ENCODE assay signal across 10 mouse cellular contexts in genomic region chr3:88010634-88011265, GRCm38 (mm10). TPM values are rescaled to one million over a fixed set of nuclear protein-coding genes. Genes with fewer than 3 reads are reported as not detected.
DNase-seq lines count a peak whose midpoint lies in the region; ATAC-seq and TF ChIP-seq lines count a peak whose summit lies in the region.
"Had no signal": no experiment of that assay in that cellular context is flagged by ENCODE, and none has a peak within 500 bp of the region (broad histone marks: within the 10 kb centered on the region; RNA-seq: fewer than 3 reads in every experiment).

No protein-coding gene starts in this region.

- no peak for ATAC-seq in forebrain, postnatal 0 days

- H3K9ac ChIP-seq in forebrain, postnatal 0 days = no peak overlapping the region

- no peak overlapping the region for H3K27ac ChIP-seq in forebrain, postnatal 0 days (ENCODE audit: low read depth, low read length)
- H3K27ac ChIP-seq in forebrain, embryonic 10.5 days = no peak overlapping the region
- H3K27ac ChIP-seq in spleen, adult 2 months (ENCODE audit: insufficient read depth, low read length) = no peak overlapping the region
- H3K27ac ChIP-seq in cortical plate, adult 2 months (ENCODE audit: insufficient read depth, low read length) = no peak overlapping the region

- no peaks in the 10 kb centered on the region for H3K27me3 ChIP-seq in forebrain, postnatal 0 days (ENCODE audit: insufficient read depth, low read length)
- H3K27me3 ChIP-seq in forebrain, embryonic 10.5 days (ENCODE audit: poor library complexity, severe bottlenecking) = peaks cover 5% of the 10 kb centered on the region; the same call in 1 of the 2 replicates
- H3K27me3 ChIP-seq in spleen, adult 2 months (ENCODE audit: control insufficient read depth, insufficient read depth, low read length) = no peaks in the 10 kb centered on the region

- no peaks in the 10 kb centered on the region for H3K9me3 ChIP-seq in forebrain, postnatal 0 days (ENCODE audit: low read length)
- H3K9me3 ChIP-seq in forebrain, embryonic 10.5 days = peaks cover 7% of the 10 kb centered on the region; the same call in 1 of the 2 replicates

- no peaks in the 10 kb centered on the region for H3K36me3 ChIP-seq in forebrain, postnatal 0 days (ENCODE audit: insufficient read depth)
- H3K36me3 ChIP-seq in forebrain, embryonic 10.5 days (replicated peaks) = no peaks in the 10 kb centered on the region
- H3K36me3 ChIP-seq in spleen, adult 2 months (ENCODE audit: control insufficient read depth, insufficient read depth, low read length) = no peaks in the 10 kb centered on the region

- DNase-seq in forebrain, postnatal 0 days = no peak
- DNase-seq in forebrain, embryonic 10.5 days (ENCODE audit: extremely low spot score, low spot score) = no peak
- DNase-seq in spleen, adult 2 months (ENCODE audit: low read depth in 1 of 2, low spot score in 2 of 2) = peak in 1 of 2 experiments; percentile 34
- DNase-seq in spleen, postnatal 36 days (ENCODE audit: low spot score in 2 of 2) = no peak
- peak; percentile 34 for DNase-seq in thymus, postnatal 25 days
- no peak for DNase-seq in left cerebral cortex, postnatal 36 days (ENCODE audit: low spot score in 2 of 2)
- DNase-seq in right cerebral cortex, adult 18-20 months = no peak

- H3K4me1 ChIP-seq in forebrain, postnatal 0 days (ENCODE audit: insufficient read depth) = no peaks in the 10 kb centered on the region
- H3K4me1 ChIP-seq in forebrain, embryonic 10.5 days = no peaks in the 10 kb centered on the region
- H3K4me1 ChIP-seq in spleen, adult 2 months (ENCODE audit: control insufficient read depth, insufficient read depth, insufficient read length) = no peaks in the 10 kb centered on the region
- H3K4me1 ChIP-seq in cortical plate, adult 2 months (ENCODE audit: control insufficient read depth, insufficient read depth, low read length) = no peaks in the 10 kb centered on the region

- peak; percentile 50 for TF ChIP-seq CTCF in forebrain, postnatal 0 days (IDR thresholded peaks at IDR 0.05; ENCODE audit: low read depth)
- peak; percentile 26; the same call in 1 of the 2 replicates for TF ChIP-seq CTCF in spleen, adult 2 months (IDR thresholded peaks at IDR 0.05; ENCODE audit: extremely low read depth, insufficient read depth, insufficient read length, insufficient replicate concordance)
- peak; percentile 48 for TF ChIP-seq CTCF in cortical plate, adult 2 months (IDR thresholded peaks at IDR 0.05; ENCODE audit: extremely low read depth, insufficient read depth, low read length)

- 10% methylated on average over 6 of the region's 6 CpGs for WGBS in forebrain, postnatal 0 days
- WGBS in forebrain, embryonic 10.5 days = 11% methylated on average over 6 of the region's 6 CpGs
- 10% methylated on average over 6 of the region's 6 CpGs for WGBS in spleen, adult 2 months

- TF ChIP-seq POLR2A in spleen, adult 2 months (IDR thresholded peaks at IDR 0.05; ENCODE audit: low read depth, low read length) = no peak
- TF ChIP-seq POLR2A in cortical plate, adult 2 months (IDR thresholded peaks at IDR 0.05; ENCODE audit: extremely low read depth, insufficient read depth, low read length) = no peak

- H3K4me3 ChIP-seq in forebrain, postnatal 0 days (ENCODE audit: low read depth, low read length) = no peak overlapping the region
- no peak overlapping the region for H3K4me3 ChIP-seq in forebrain, embryonic 10.5 days
- no peak overlapping the region for H3K4me3 ChIP-seq in spleen, adult 2 months (ENCODE audit: extremely low read depth, insufficient read depth, insufficient read length)
- no peak overlapping the region for H3K4me3 ChIP-seq in cortical plate, adult 2 months (ENCODE audit: insufficient read depth, low read length)

- intact Hi-C loops in left cerebral cortex, postnatal 36 days (cut with DNase I) = loop anchor here (2.0 kb wide), 1 partner anchor 60 kb away; no protein-coding TSS in a partner anchor

- no peak overlapping the region for H3K4me2 ChIP-seq in forebrain, postnatal 0 days (ENCODE audit: low read depth)

RNA-seq across cellular contexts. Expression of gene Bcan, which starts 10.7 kb away (rescaled TPM):
- total RNA-seq in forebrain, postnatal 0 days (2014; rRNA removed) = 140 and 146 TPM in 2 replicates
- polyA plus RNA-seq in forebrain, postnatal 0 days (2015; fragmentation: Nextera tagmentation; extraction: Ambion mirVana) = 99.1 and 133 TPM in 2 replicates
- 0.17 TPM in 2 replicates for polyA plus RNA-seq in forebrain, embryonic 10.5 days (2016; fragmentation: Nextera tagmentation; extraction: Ambion mirVana)
- polyA plus RNA-seq in spleen, adult 2 months (2012; rRNA removed) = 0.11 TPM in 1 of 2 replicates, not detected in the other
- 378 and 380 TPM in 2 replicates for polyA plus RNA-seq in cortical plate, adult 2 months (2012; rRNA removed)
- total RNA-seq in left cerebral cortex, postnatal 36 days (2021) = 100 to 1,000 TPM; 251 to 278 TPM

RNA-seq across cellular contexts. Expression of gene Hapln2, which starts 16.6 kb away (rescaled TPM):
- total RNA-seq in forebrain, postnatal 0 days (2014; rRNA removed) = 0.38 and 0.92 TPM in 2 replicates
- 0.31 and 0.69 TPM in 2 replicates for polyA plus RNA-seq in forebrain, postnatal 0 days (2015; fragmentation: Nextera tagmentation; extraction: Ambion mirVana)
- polyA plus RNA-seq in forebrain, embryonic 10.5 days (2016; fragmentation: Nextera tagmentation; extraction: Ambion mirVana) = not detected in 2 replicates
- not detected in 2 replicates for polyA plus RNA-seq in spleen, adult 2 months (2012; rRNA removed)
- polyA plus RNA-seq in cortical plate, adult 2 months (2012; rRNA removed) = 38.5 and 52.4 TPM in 2 replicates
- 10 to 100 TPM; 14.5 to 15.4 TPM for total RNA-seq in left cerebral cortex, postnatal 36 days (2021)
- polyA plus RNA-seq: gonadal fat pad, adult 2 months; liver, embryonic 16.5 days had no signal

RNA-seq across cellular contexts. Expression of gene Gpatch4, which starts 32.2 kb away (rescaled TPM):
- total RNA-seq in forebrain, postnatal 0 days (2014; rRNA removed) = 9.8 and 10.6 TPM in 2 replicates
- polyA plus RNA-seq in forebrain, postnatal 0 days (2015; fragmentation: Nextera tagmentation; extraction: Ambion mirVana) = 34.6 and 35.5 TPM in 2 replicates
- polyA plus RNA-seq in forebrain, embryonic 10.5 days (2016; fragmentation: Nextera tagmentation; extraction: Ambion mirVana) = 52.4 and 54.5 TPM in 2 replicates
- polyA plus RNA-seq in spleen, adult 2 months (2012; rRNA removed) = 5.0 and 5.2 TPM in 2 replicates
- 14.1 and 14.3 TPM in 2 replicates for polyA plus RNA-seq in cortical plate, adult 2 months (2012; rRNA removed)
- total RNA-seq in left cerebral cortex, postnatal 36 days (2021) = 10 to 100 TPM; 14.9 to 17.5 TPM

RNA-seq across cellular contexts. Expression of gene Nes, which starts 39.9 kb away (rescaled TPM):
- total RNA-seq in forebrain, postnatal 0 days (2014; rRNA removed) = 32.4 and 39.2 TPM in 2 replicates
- 14.5 and 17.9 TPM in 2 replicates for polyA plus RNA-seq in forebrain, postnatal 0 days (2015; fragmentation: Nextera tagmentation; extraction: Ambion mirVana)
- polyA plus RNA-seq in forebrain, embryonic 10.5 days (2016; fragmentation: Nextera tagmentation; extraction: Ambion mirVana) = 81.2 and 86.9 TPM in 2 replicates
- 1.2 and 1.7 TPM in 2 replicates for polyA plus RNA-seq in spleen, adult 2 months (2012; rRNA removed)
- polyA plus RNA-seq in cortical plate, adult 2 months (2012; rRNA removed) = 3.1 and 3.6 TPM in 2 replicates
- total RNA-seq in left cerebral cortex, postnatal 36 days (2021) = 1 to 10 TPM; 4.6 to 6.2 TPM

RNA-seq across cellular contexts. Expression of gene Naxe, which starts 47.5 kb away (rescaled TPM):
- total RNA-seq in forebrain, postnatal 0 days (2014; rRNA removed) = 78.9 and 81.6 TPM in 2 replicates
- 161 and 170 TPM in 2 replicates for polyA plus RNA-seq in forebrain, postnatal 0 days (2015; fragmentation: Nextera tagmentation; extraction: Ambion mirVana)
- polyA plus RNA-seq in forebrain, embryonic 10.5 days (2016; fragmentation: Nextera tagmentation; extraction: Ambion mirVana) = 125 and 134 TPM in 2 replicates
- polyA plus RNA-seq in spleen, adult 2 months (2012; rRNA removed) = 30.0 and 32.1 TPM in 2 replicates
- 93.2 and 94.3 TPM in 2 replicates for polyA plus RNA-seq in cortical plate, adult 2 months (2012; rRNA removed)
- total RNA-seq in left cerebral cortex, postnatal 36 days (2021) = 10 to 100 TPM; 61.7 to 74.4 TPM

Comparison
In these comparisons a context has a peak if more than half of its experiments do, and no peak if none do; other contexts are left out.
1. RNA of gene Bcan, which starts 10.7 kb away (polyA plus RNA-seq): 378 to 380 TPM in cortical plate, adult 2 months and 99.1 to 133 TPM in forebrain, postnatal 0 days; 0.17 TPM in forebrain, embryonic 10.5 days and 0.11 TPM in spleen, adult 2 months; every median in the first group is over 10 times any median in the second.
2. RNA of gene Hapln2, which starts 16.6 kb away (polyA plus RNA-seq): 38.5 to 52.4 TPM in cortical plate, adult 2 months; 0.31 to 0.69 TPM in forebrain, postnatal 0 days, not detected in forebrain, embryonic 10.5 days and not detected in spleen, adult 2 months; every median in the first group is over 10 times any median in the second.
3. Peak in every context shown above with its lines, with median percentiles within 50 percentile points of each other: CTCF ChIP-seq.